Mouse (Mus musculus): ENCODE results near the gene Tnfaip8l1.

- TF ChIP-seq CTCF (IDR thresholded peaks at IDR 0.05; ENCODE audit: control insufficient read depth, insufficient read depth, low read length) (no peak), POLR2A (IDR thresholded peaks at IDR 0.05; ENCODE audit: borderline replicate concordance, control insufficient read depth, low read depth, low read length) (no peak)
Measured at GRCm38 (mm10) chr17:56121826-56122225, 40.5 kb upstream of the Tnfaip8l1 start, which contains the start of gene Lrg1.
